Mouse (Mus musculus): ENCODE results near the gene Cd101.

DNA sequence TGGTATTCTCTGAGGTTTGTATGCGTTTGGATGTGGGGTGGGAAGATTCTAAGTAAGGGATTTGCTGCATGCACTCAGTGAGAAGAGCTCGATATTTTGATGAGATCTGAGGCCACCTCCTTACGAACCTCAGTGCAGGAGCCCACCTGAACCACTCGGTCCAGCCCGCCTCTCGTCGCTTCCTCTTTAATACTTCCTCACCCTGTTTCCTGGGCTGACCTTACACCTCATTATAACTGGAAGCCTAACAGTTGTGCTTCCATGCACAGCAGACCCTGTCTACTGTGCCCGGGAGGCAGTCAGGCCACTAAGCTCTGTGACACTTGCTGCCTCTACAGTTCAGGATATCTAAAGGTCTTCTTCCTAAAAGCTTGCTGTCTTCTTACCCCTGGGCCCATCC is 50.1 kb downstream of the Cd101 start:
- TF ChIP-seq CTCF (IDR thresholded peaks at IDR 0.05; ENCODE audit: borderline replicate concordance, insufficient read depth, low read depth, low read length) (no peak), POLR2A (IDR thresholded peaks at IDR 0.05; ENCODE audit: borderline replicate concordance, insufficient read depth, low read length) (no peak)
